Mouse (Mus musculus): ENCODE data around the gene Vmn1r119. TPM values are rescaled to one million over a fixed set of nuclear protein-coding genes. Genes with fewer than 3 reads are reported as not detected.
"Not testable (repeated sequence)": the region's sequence is repeated elsewhere in the genome, so short reads cannot be mapped to it uniquely, and the experiment has no call there.

Gene Vmn1r119
- total RNA-seq (2021) (not detected), polyA plus RNA-seq (2012; rRNA removed) (not detected in 2 replicates)
- long read RNA-seq: 0 reads

GRCm38 (mm10) chr7:21012355-21012754, at the start of gene Vmn1r119:
Gene Vmn1r119 (minus strand): TSS chr7:21012455.
- H3K27me3 ChIP-seq (ENCODE audit: control insufficient read depth, insufficient read depth, low read length); H3K36me3 ChIP-seq (ENCODE audit: control insufficient read depth, insufficient read depth, low read length); H3K9ac ChIP-seq (ENCODE audit: low read depth, low read length); intact Hi-C loops (cut with DNase I); H3K4me1 ChIP-seq (ENCODE audit: control insufficient read depth, insufficient read depth, low read length); H3K27ac ChIP-seq; H3K4me3 ChIP-seq; H3K79me2 ChIP-seq (replicated peaks; ENCODE audit: control insufficient read depth, insufficient read depth, low read length); DNase-seq: not testable (repeated sequence)
- no CpG with 5 or more reads among the region's 2 CpGs for WGBS

DNA sequence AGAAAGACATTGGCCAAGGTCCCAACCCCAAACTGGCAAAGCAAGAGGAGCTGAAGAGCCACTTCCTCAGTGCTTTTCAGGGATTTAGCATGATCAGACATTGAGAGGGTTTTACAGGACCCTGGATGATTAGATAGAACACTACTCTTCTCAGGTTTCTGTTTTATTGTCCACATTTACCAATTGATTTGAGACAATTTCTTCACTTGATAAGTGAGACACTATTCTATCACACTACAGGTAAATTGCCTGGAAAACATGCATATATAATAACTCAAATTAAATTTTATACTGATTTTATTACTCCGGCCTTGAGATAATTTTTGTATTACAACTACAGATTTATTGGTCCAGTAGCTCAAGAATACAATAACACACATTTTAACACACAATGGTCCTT, 41.4 kb upstream of the Vmn1r119 start, which contains the start of gene Vmn1r120:
Gene Vmn1r120 (minus strand): TSS at position 101 of the 400 bp plus-strand sequence.
- H3K27ac ChIP-seq: not testable (repeated sequence)

More for the DNA sequence above, 41.4 kb upstream of the Vmn1r119 start, which contains the start of gene Vmn1r120:
- H3K36me3 ChIP-seq (ENCODE audit: control insufficient read depth, insufficient read depth, low read length); H3K27me3 ChIP-seq (ENCODE audit: control insufficient read depth, insufficient read depth, low read length); DNase-seq; H3K4me1 ChIP-seq (ENCODE audit: control insufficient read depth, insufficient read depth, low read length); H3K79me2 ChIP-seq (replicated peaks; ENCODE audit: control insufficient read depth, insufficient read depth, low read length); intact Hi-C loops (cut with DNase I); H3K4me3 ChIP-seq; H3K9ac ChIP-seq (ENCODE audit: low read depth, low read length): not testable (repeated sequence)
- WGBS: 57% methylated on average over 1 of the region's 1 CpGs

Other genes with a start within 250 kb of the Vmn1r119 start
- not detected for gene Vmn1r112, start 241.3 kb downstream of the Vmn1r119 start, total RNA-seq (2021)
- gene Vmn1r112, start 241.3 kb downstream of the Vmn1r119 start, polyA plus RNA-seq (2012; rRNA removed): not detected in 2 replicates
- not detected for gene Vmn1r113, start 225.2 kb downstream of the Vmn1r119 start, total RNA-seq (2021)
- gene Vmn1r113, start 225.2 kb downstream of the Vmn1r119 start, polyA plus RNA-seq (2012; rRNA removed): not detected in 2 replicates
- not detected for gene Vmn1r114, start 200.3 kb downstream of the Vmn1r119 start, total RNA-seq (2021)
- gene Vmn1r114, start 200.3 kb downstream of the Vmn1r119 start, polyA plus RNA-seq (2012; rRNA removed): not detected in 2 replicates
- gene Vmn1r115, start 167.5 kb downstream of the Vmn1r119 start, total RNA-seq (2021): not detected
- not detected in 2 replicates for gene Vmn1r115, start 167.5 kb downstream of the Vmn1r119 start, polyA plus RNA-seq (2012; rRNA removed)
- not detected for gene Vmn1r116, start 140.2 kb downstream of the Vmn1r119 start, total RNA-seq (2021)
- gene Vmn1r116, start 140.2 kb downstream of the Vmn1r119 start, polyA plus RNA-seq (2012; rRNA removed): not detected in 2 replicates
- not detected for gene Vmn1r117, start 128.3 kb downstream of the Vmn1r119 start, total RNA-seq (2021)
- not detected in 2 replicates for gene Vmn1r117, start 128.3 kb downstream of the Vmn1r119 start, polyA plus RNA-seq (2012; rRNA removed)
- not detected for gene Vmn1r118, start 100.1 kb downstream of the Vmn1r119 start, total RNA-seq (2021)
- gene Vmn1r118, start 100.1 kb downstream of the Vmn1r119 start, polyA plus RNA-seq (2012; rRNA removed): not detected in 2 replicates
- gene Vmn1r120, start 41.3 kb upstream of the Vmn1r119 start, total RNA-seq (2021): not detected
- gene Vmn1r120, start 41.3 kb upstream of the Vmn1r119 start, polyA plus RNA-seq (2012; rRNA removed): not detected in 2 replicates
- not detected for gene Vmn1r121, start 86.1 kb upstream of the Vmn1r119 start, total RNA-seq (2021)
- not detected in 2 replicates for gene Vmn1r121, start 86.1 kb upstream of the Vmn1r119 start, polyA plus RNA-seq (2012; rRNA removed)
- gene Vmn1r122, start 121.7 kb upstream of the Vmn1r119 start, total RNA-seq (2021): not detected
- gene Vmn1r122, start 121.7 kb upstream of the Vmn1r119 start, polyA plus RNA-seq (2012; rRNA removed): not detected in 2 replicates
- gene Vmn1r123, start 149.7 kb upstream of the Vmn1r119 start, total RNA-seq (2021): not detected
- not detected in 2 replicates for gene Vmn1r123, start 149.7 kb upstream of the Vmn1r119 start, polyA plus RNA-seq (2012; rRNA removed)
- not detected for gene Gm5157, start 178.0 kb upstream of the Vmn1r119 start, total RNA-seq (2021)
- not detected in 2 replicates for gene Gm5157, start 178.0 kb upstream of the Vmn1r119 start, polyA plus RNA-seq (2012; rRNA removed)
- gene Vmn1r124, start 248.2 kb upstream of the Vmn1r119 start, total RNA-seq (2021): not detected
- gene Vmn1r124, start 248.2 kb upstream of the Vmn1r119 start, polyA plus RNA-seq (2012; rRNA removed): not detected in 2 replicates